Mouse (Mus musculus) heart, postnatal 0 days (tissue): ENCODE data around the gene Tmem185b.

Source experiments
- CTCF ChIP-seq: IDR thresholded peaks from 2 replicates; pipeline ENCODE4 v1.5.1; 2016; ENCODE audit warnings: antibody characterized with exemption, control low read depth, low read depth
- EP300 ChIP-seq: IDR thresholded peaks from 2 replicates; pipeline ENCODE4 v1.6.1; 2016; ENCODE audit warnings: antibody characterized with exemption, low read depth

- TF ChIP-seq CTCF (no peak), EP300 (no peak)
Observed at GRCm38 (mm10) chr1:119502729-119503128, 23.2 kb upstream of the Tmem185b start.
